Mouse (Mus musculus): Measurements from ENCODE around the gene Fbxw8. TPM values are rescaled to one million over a fixed set of nuclear protein-coding genes. Genes with fewer than 3 reads are reported as not detected.
A peak's percentile ranks its signal among the peaks of the same experiment; 100 is the strongest.

Gene Fbxw8
- polyA plus RNA-seq, 1 experiment from 2014 or later, result 28.6 TPM

GRCm38 (mm10) chr5:118026343-118026742 lies 128.9 kb downstream of the Fbxw8 start:
- Histone ChIP-seq H3K4me3 (ENCODE audit: low read length) (no peak overlapping the region), H3K36me3 (ENCODE audit: control insufficient read depth, insufficient read depth, low read length) (no peaks in the 10 kb centered on the region), H3K4me2 (replicated peaks; ENCODE audit: low read depth, low read length) (0 out of 2 replicates have a peak overlapping the region, but pooled peaks have one; percentile 2), H3K27ac (ENCODE audit: low read depth, low read length) (no peak overlapping the region), H3K9me3 (ENCODE audit: control insufficient read depth, low read length) (no peaks in the 10 kb centered on the region), H3K27me3 (ENCODE audit: control insufficient read depth, insufficient read depth, low read length) (peaks cover 47% of the 10 kb centered on the region), H3K9ac (ENCODE audit: low read depth, low read length) (no peak overlapping the region), H3K4me1 (ENCODE audit: control insufficient read depth, insufficient read depth, low read length) (peaks cover 19% of the 10 kb centered on the region; the same call in 1 of the 2 replicates)
- 1% methylated on average over 13 of the region's 13 CpGs for WGBS
- ATAC-seq (ENCODE audit: low FRiP score, low TSS enrichment), result no peak

- H3K27me3 ChIP-seq (ENCODE audit: control insufficient read depth, insufficient read depth, low read length), result peaks cover 47% of the 10 kb centered on the region
- WGBS, result 4% methylated on average over 12 of the region's 12 CpGs
Observed at GRCm38 (mm10) chr5:118025880-118026279, 129.4 kb downstream of the Fbxw8 start.

DNA sequence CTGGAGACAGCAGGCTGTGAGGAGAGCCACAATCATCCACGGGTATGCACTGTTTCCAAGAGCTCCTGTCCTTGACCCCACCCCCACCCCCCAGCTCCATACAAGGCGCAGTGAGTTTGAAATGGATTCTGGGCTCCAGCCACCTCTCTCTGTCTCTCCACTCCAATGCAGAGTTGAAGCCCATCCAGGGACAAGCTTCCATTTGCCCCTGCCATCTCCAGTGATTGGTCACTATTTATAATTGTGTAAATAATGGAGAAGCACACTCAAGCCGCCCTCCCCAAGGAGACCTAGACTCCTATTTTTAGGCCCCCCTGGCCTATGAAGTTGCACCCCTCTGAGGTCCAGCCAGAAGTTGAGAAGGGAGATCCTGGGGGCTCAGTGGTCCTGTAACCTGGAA lies 132.2 kb downstream of the Fbxw8 start:
- Histone ChIP-seq H3K27ac (ENCODE audit: low read depth, low read length) (no peak overlapping the region), H3K9ac (ENCODE audit: low read depth, low read length) (no peak overlapping the region), H3K36me3 (ENCODE audit: control insufficient read depth, insufficient read depth, low read length) (no peaks in the 10 kb centered on the region), H3K9me3 (ENCODE audit: control insufficient read depth, low read length) (no peaks in the 10 kb centered on the region), H3K4me2 (replicated peaks; ENCODE audit: low read depth, low read length) (no peak overlapping the region), H3K27me3 (ENCODE audit: control insufficient read depth, insufficient read depth, low read length) (peaks cover 24% of the 10 kb centered on the region), H3K4me3 (ENCODE audit: low read length) (no peak overlapping the region), H3K4me1 (ENCODE audit: control insufficient read depth, insufficient read depth, low read length) (peaks cover 8% of the 10 kb centered on the region; the same call in 1 of the 2 replicates)
- WGBS, result 71% methylated on average over 3 of the region's 3 CpGs
- no peak for ATAC-seq (ENCODE audit: low FRiP score, low TSS enrichment)

More at GRCm38 (mm10) chr5:118025880-118026279, 129.4 kb downstream of the Fbxw8 start:
- no peak overlapping the region for H3K4me3 ChIP-seq (ENCODE audit: low read length)
- H3K4me2 ChIP-seq (replicated peaks; ENCODE audit: low read depth, low read length), result no peak overlapping the region
- H3K36me3 ChIP-seq (ENCODE audit: control insufficient read depth, insufficient read depth, low read length), result no peaks in the 10 kb centered on the region
- H3K27ac ChIP-seq (ENCODE audit: low read depth, low read length), result no peak overlapping the region
- peaks cover 19% of the 10 kb centered on the region; the same call in 1 of the 2 replicates for H3K4me1 ChIP-seq (ENCODE audit: control insufficient read depth, insufficient read depth, low read length)
- no peaks in the 10 kb centered on the region for H3K9me3 ChIP-seq (ENCODE audit: control insufficient read depth, low read length)
- no peak overlapping the region for H3K9ac ChIP-seq (ENCODE audit: low read depth, low read length)
- ATAC-seq (ENCODE audit: low FRiP score, low TSS enrichment), result no peak

- Histone ChIP-seq H3K9ac (ENCODE audit: low read depth, low read length) (no peak overlapping the region), H3K4me3 (ENCODE audit: low read length) (no peak overlapping the region)
- WGBS, result 54% methylated on average over 11 of the region's 11 CpGs
Observed at GRCm38 (mm10) chr5:118019905-118020304, 135.4 kb downstream of the Fbxw8 start.

DNA sequence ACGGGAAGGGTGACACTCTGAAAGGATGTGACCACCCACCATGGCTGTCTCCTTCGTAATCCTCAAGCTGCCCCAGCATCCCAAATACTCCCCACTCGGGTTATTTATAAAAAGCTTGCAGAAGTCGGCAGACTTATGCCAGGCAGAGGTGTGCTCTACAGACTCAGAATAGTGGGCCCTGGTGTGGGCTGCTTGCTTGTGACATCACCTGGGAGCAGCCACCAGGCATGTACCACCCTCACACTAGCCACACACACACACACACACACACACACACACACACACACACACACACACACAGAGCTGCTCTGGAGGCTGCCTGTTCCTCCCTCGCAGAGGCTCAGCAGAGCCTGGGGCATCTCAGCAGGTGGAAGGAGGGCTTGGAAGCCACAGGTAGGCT lies 137.7 kb downstream of the Fbxw8 start:
- WGBS, result 55% methylated on average over 5 of the region's 5 CpGs
- H3K4me1 ChIP-seq (ENCODE audit: control insufficient read depth, insufficient read depth, low read length), result peaks cover 6% of the 10 kb centered on the region
- H3K36me3 ChIP-seq (ENCODE audit: control insufficient read depth, insufficient read depth, low read length), result no peaks in the 10 kb centered on the region
- no peaks in the 10 kb centered on the region for H3K27me3 ChIP-seq (ENCODE audit: control insufficient read depth, insufficient read depth, low read length)
- H3K9ac ChIP-seq (ENCODE audit: low read depth, low read length), result no peak overlapping the region
- no peak overlapping the region for H3K27ac ChIP-seq (ENCODE audit: low read depth, low read length)
- no peak overlapping the region for H3K4me2 ChIP-seq (replicated peaks; ENCODE audit: low read depth, low read length)
- no peak for ATAC-seq (ENCODE audit: low FRiP score, low TSS enrichment)
- H3K9me3 ChIP-seq (ENCODE audit: control insufficient read depth, low read length), result no peaks in the 10 kb centered on the region
- no peak overlapping the region for H3K4me3 ChIP-seq (ENCODE audit: low read length)

More at GRCm38 (mm10) chr5:118019905-118020304, 135.4 kb downstream of the Fbxw8 start:
- Histone ChIP-seq H3K9me3 (ENCODE audit: control insufficient read depth, low read length) (no peaks in the 10 kb centered on the region), H3K4me2 (replicated peaks; ENCODE audit: low read depth, low read length) (no peak overlapping the region), H3K36me3 (ENCODE audit: control insufficient read depth, insufficient read depth, low read length) (no peaks in the 10 kb centered on the region), H3K4me1 (ENCODE audit: control insufficient read depth, insufficient read depth, low read length) (peaks cover 3% of the 10 kb centered on the region), H3K27ac (ENCODE audit: low read depth, low read length) (no peak overlapping the region), H3K27me3 (ENCODE audit: control insufficient read depth, insufficient read depth, low read length) (no peaks in the 10 kb centered on the region)
- ATAC-seq (ENCODE audit: low FRiP score, low TSS enrichment), result no peak

DNA sequence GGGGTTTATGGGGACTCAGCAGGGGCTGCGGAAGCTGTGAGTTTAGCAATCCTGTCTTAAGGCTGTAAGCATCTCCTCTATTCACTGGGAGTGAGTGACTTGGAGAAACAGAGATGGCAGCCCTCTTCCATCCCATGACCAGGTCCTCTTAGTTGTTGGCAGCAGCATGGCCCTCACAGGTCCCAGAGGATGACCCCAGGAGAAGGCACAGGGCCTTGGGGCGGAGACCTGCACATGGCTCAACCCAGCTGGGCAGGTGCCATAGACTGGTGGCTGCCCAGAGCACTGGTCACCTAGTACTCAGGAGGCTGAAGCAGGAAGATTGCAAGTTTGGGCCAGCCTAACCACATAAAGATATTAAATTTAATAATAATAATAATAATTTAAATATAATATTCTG lies 139.6 kb downstream of the Fbxw8 start:
- Histone ChIP-seq H3K4me1 (ENCODE audit: control insufficient read depth, insufficient read depth, low read length) (peaks cover 6% of the 10 kb centered on the region), H3K4me2 (replicated peaks; ENCODE audit: low read depth, low read length) (no peak overlapping the region), H3K27me3 (ENCODE audit: control insufficient read depth, insufficient read depth, low read length) (no peaks in the 10 kb centered on the region), H3K36me3 (ENCODE audit: control insufficient read depth, insufficient read depth, low read length) (no peaks in the 10 kb centered on the region), H3K27ac (ENCODE audit: low read depth, low read length) (no peak overlapping the region), H3K4me3 (ENCODE audit: low read length) (no peak overlapping the region), H3K9me3 (ENCODE audit: control insufficient read depth, low read length) (no peaks in the 10 kb centered on the region), H3K9ac (ENCODE audit: low read depth, low read length) (no peak overlapping the region)
- 97% methylated on average over 2 of the region's 2 CpGs for WGBS
- ATAC-seq (ENCODE audit: low FRiP score, low TSS enrichment), result no peak

DNA sequence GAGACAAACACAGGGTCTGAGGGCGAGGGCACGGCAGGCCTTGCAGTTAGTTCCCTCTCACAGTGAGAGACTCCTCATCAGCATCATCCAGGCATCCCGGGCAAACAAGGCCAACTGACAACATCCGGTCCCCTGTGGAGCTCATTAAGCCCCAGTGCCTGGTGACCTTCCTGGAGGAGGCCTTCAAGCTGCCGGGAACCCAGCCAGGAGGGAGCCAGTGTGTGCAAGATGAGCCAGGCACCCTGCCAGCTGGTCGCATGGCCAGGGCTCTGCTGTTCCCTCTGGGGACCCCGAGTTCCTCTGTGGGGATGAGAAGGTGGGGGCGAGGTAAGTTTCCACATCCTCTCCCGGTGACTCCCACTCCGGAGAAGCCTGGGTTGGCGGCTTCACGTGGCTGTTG lies 140.2 kb downstream of the Fbxw8 start:
- no peak overlapping the region for H3K4me3 ChIP-seq (ENCODE audit: low read length)

More for the DNA sequence above, 140.2 kb downstream of the Fbxw8 start:
- Histone ChIP-seq H3K27ac (ENCODE audit: low read depth, low read length) (no peak overlapping the region), H3K9me3 (ENCODE audit: control insufficient read depth, low read length) (no peaks in the 10 kb centered on the region), H3K9ac (ENCODE audit: low read depth, low read length) (no peak overlapping the region), H3K4me1 (ENCODE audit: control insufficient read depth, insufficient read depth, low read length) (peaks cover 8% of the 10 kb centered on the region), H3K4me2 (replicated peaks; ENCODE audit: low read depth, low read length) (no peak overlapping the region), H3K36me3 (ENCODE audit: control insufficient read depth, insufficient read depth, low read length) (peaks cover 4% of the 10 kb centered on the region; the same call in 1 of the 2 replicates), H3K27me3 (ENCODE audit: control insufficient read depth, insufficient read depth, low read length) (no peaks in the 10 kb centered on the region)
- no peak for ATAC-seq (ENCODE audit: low FRiP score, low TSS enrichment)
- WGBS, result 19% methylated on average over 12 of the region's 12 CpGs

Other genes starting within 250 kb of the Fbxw8 start
- gene Fbxo21, start 178.7 kb downstream of the Fbxw8 start, polyA plus RNA-seq (2014; fragmentation: Nextera tagmentation; extraction: Ambion mirVana), result 38.4 and 82.9 TPM in 2 replicates
- 10.1 and 12.3 TPM in 2 replicates for gene Tesc, start 127.7 kb downstream of the Fbxw8 start, polyA plus RNA-seq (2014; fragmentation: Nextera tagmentation; extraction: Ambion mirVana)
- 0.03 and 0.04 TPM in 2 replicates for gene Hrk, start 9.2 kb upstream of the Fbxw8 start, polyA plus RNA-seq (2014; fragmentation: Nextera tagmentation; extraction: Ambion mirVana)
- gene Rnft2, start 89.7 kb upstream of the Fbxw8 start, polyA plus RNA-seq (2014; fragmentation: Nextera tagmentation; extraction: Ambion mirVana), result 3.2 and 4.2 TPM in 2 replicates
- gene 2410131K14Rik, start 89.8 kb upstream of the Fbxw8 start, polyA plus RNA-seq (2014; fragmentation: Nextera tagmentation; extraction: Ambion mirVana), result 8.4 and 10.9 TPM in 2 replicates

Data from kidney, embryonic 14.5 days (tissue).